In genomic region chr11:21174396-21174795, GRCm38 (mm10) we compare ENCODE assay signal across 7 mouse cellular contexts.
DNase-seq lines count a peak whose midpoint lies in the region.

No protein-coding gene starts in this region.

- peaks cover 13% of the 10 kb centered on the region for H3K9me3 ChIP-seq in megakaryocyte, embryonic 14.5 days

- H3K27me3 ChIP-seq in megakaryocyte, embryonic 14.5 days (replicated peaks): no peaks in the 10 kb centered on the region

- peaks cover 73% of the 10 kb centered on the region for H3K4me1 ChIP-seq in megakaryocyte, embryonic 14.5 days

- H3K36me3 ChIP-seq in megakaryocyte, embryonic 14.5 days (replicated peaks; ENCODE audit: low read length): peaks cover 21% of the 10 kb centered on the region

- DNase-seq in 416B (ENCODE audit: low read depth): peak; percentile 91
- DNase-seq in CD4-positive helper T cell, adult 2 months (ENCODE audit: low read depth, low spot score): peak; percentile 96
- DNase-seq in embryo, embryonic 10.5 days (ENCODE audit: low spot score): peak; percentile 47
- DNase-seq in kidney, adult 8-10 months: peak; percentile 22 to 29
- peak; percentile 86 for DNase-seq in thymus, postnatal 25 days
- DNase-seq in right cerebral cortex, adult 18-20 months: no peak

- H3K4me3 ChIP-seq in megakaryocyte, embryonic 14.5 days (replicated peaks): peak overlapping the region; percentile 48
